Mouse (Mus musculus) G1E-ER4 (cell line): ENCODE measurements at regions not wholly inside any gene's neighbourhood (a gene's known extent, or its start where the extent isn't known, plus 50 kb on each side); places are given as distances from the start of the nearest gene placed in this dataset.
A peak's percentile ranks its signal among the peaks of the same experiment; 100 is the strongest.

ENCODE experiments used
- GATA1 ChIP-seq: IDR thresholded peaks from one replicate; pipeline ENCODE4 v1.8.0; 2012; ENCODE audit warnings: low read length, inconsistent platforms

- TF ChIP-seq GATA1: no peak
Observed at GRCm38 (mm10) chr12:46138646-46139045, 680.1 kb downstream of the Nova1 start.

- TF ChIP-seq GATA1: peak; percentile 89
Observed at GRCm38 (mm10) chr12:46125867-46126266, 692.9 kb downstream of the Nova1 start.

GRCm38 (mm10) chr12:46111352-46111751 lies 707.4 kb downstream of the Nova1 start:
- no peak for TF ChIP-seq GATA1

- TF ChIP-seq GATA1: no peak
Observed at GRCm38 (mm10) chr12:46083356-46083755, 735.4 kb downstream of the Nova1 start.

GRCm38 (mm10) chr12:46075789-46076217 lies 742.9 kb downstream of the Nova1 start:
- TF ChIP-seq GATA1: no peak

- no peak for TF ChIP-seq GATA1
Observed at GRCm38 (mm10) chr12:46075355-46075754, 743.4 kb downstream of the Nova1 start.

- no peak for TF ChIP-seq GATA1
Observed at GRCm38 (mm10) chr12:46066896-46067295, 751.8 kb downstream of the Nova1 start.

- no peak for TF ChIP-seq GATA1
Observed at GRCm38 (mm10) chr12:46040626-46041025, 778.1 kb downstream of the Nova1 start.

- no peak for TF ChIP-seq GATA1
Observed at GRCm38 (mm10) chr12:46040216-46040615, 778.5 kb downstream of the Nova1 start.

GRCm38 (mm10) chr12:46036540-46037094 lies 782.1 kb downstream of the Nova1 start:
- no peak for TF ChIP-seq GATA1

- TF ChIP-seq GATA1: no peak
Observed at GRCm38 (mm10) chr12:46025266-46025665, 793.5 kb downstream of the Nova1 start.

GRCm38 (mm10) chr12:46021546-46021910 lies 797.2 kb downstream of the Nova1 start:
- TF ChIP-seq GATA1: no peak

- no peak for TF ChIP-seq GATA1
Observed at GRCm38 (mm10) chr12:46020835-46021545, 797.7 kb downstream of the Nova1 start.

GRCm38 (mm10) chr12:45977691-45978414 lies 840.9 kb downstream of the Nova1 start:
- no peak for TF ChIP-seq GATA1

- TF ChIP-seq GATA1: no peak
Observed at GRCm38 (mm10) chr12:45975780-45976179, 842.9 kb downstream of the Nova1 start.

GRCm38 (mm10) chr12:45970472-45970871 lies 848.3 kb downstream of the Nova1 start:
- TF ChIP-seq GATA1: no peak

- no peak for TF ChIP-seq GATA1
Observed at GRCm38 (mm10) chr12:45969881-45970280, 848.8 kb downstream of the Nova1 start.
